Mouse (Mus musculus): ENCODE results near the gene Tet3.
A peak's percentile ranks its signal among the peaks of the same experiment; 100 is the strongest.

Gene Tet3

DNA sequence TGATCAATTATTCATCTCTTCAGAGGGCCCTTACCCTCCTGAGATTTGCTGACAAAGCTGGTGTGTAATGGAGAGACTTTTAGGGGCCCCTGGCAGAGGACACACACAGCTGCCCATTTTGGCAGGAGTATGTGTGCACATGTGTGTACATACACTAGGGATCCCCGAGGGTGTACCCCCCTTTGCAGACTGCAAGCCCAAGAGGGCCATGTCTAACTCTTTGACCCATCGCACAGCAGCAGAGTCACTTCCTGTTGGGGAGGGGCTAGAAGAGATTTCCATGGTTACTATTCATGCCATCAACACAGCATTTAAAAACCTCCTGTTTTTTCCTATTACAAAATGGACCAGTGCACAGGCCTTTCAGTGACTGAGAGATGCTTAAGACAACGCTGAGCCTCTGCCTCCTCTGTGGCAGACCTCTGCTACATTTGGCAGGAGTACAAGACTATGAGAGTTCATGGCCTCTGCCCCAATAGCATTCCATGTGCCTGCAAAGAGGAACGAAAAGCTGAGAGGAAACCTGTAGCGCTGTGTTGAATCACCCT lies 46.0 kb downstream of the Tet3 start:
- no peak for DNase-seq

GRCm38 (mm10) chr6:83412362-83412853 lies 46.5 kb downstream of the Tet3 start:
- DNase-seq, result peak; percentile 48

DNA sequence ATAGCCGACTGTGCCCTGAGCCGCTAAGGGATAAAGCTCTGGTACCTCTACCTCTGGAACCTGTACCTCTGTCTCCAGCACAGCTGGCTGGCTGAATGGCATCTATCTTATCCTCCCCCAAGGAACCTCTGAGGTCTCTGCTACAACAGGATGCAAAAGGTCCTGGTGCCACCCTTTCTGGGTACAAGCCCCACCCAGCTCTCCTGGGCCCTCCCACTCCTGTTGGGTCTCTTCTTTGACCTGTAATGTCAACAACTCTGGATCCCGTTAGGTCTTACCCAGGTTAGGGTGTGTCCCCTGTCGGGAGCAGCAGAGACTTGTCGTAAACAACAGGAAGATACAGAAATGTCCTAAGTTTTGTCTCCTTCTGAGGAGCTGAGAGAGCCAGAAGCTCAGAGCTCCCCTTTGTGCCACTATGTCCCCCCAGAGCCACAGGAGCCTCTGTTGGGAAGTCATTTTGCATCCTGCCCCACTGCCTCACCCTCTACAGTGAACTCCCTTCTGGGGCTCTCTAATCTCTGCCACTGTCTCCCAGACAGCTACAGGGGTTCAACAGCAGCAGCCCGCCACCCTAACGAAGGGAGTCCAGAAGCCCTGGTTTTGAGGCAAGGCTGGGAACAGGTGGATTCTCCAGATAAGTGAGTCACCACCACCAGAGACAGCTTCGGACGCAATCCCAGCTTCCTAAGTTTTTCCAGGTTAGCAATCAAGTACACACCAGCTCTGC lies 47.1 kb downstream of the Tet3 start:
- no peak for DNase-seq

DNA sequence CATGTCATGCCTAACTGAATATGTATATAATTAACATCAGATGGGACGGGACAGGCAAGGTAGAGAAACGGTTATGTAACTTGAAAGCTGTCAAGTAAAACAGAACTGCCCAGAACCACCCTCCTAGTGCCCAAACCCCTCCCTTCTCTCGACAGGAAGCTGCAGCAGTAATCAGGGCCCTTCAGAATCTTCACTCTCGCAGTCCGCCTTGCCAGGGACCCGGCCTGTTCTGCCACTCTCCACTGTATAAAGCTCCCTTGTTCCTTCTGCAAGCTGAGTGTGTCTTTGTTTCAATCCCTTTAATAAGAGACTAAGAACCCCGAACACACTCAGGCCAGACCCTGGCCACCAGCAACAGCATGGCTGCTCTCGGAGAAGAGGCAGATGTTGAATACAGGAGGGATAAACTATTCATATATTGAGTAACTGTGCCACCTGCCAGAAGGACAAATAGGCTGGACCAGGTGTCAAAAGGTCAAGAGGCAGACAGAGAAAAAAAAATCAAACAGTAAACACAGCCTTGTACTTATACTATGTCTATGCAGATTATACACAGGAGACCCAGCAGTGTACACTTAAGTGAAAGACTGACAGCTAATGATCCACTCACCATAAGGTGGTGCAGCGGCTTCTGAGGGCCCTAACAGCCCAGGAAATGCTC lies 48.7 kb downstream of the Tet3 start:
- DNase-seq, result no peak

DNA sequence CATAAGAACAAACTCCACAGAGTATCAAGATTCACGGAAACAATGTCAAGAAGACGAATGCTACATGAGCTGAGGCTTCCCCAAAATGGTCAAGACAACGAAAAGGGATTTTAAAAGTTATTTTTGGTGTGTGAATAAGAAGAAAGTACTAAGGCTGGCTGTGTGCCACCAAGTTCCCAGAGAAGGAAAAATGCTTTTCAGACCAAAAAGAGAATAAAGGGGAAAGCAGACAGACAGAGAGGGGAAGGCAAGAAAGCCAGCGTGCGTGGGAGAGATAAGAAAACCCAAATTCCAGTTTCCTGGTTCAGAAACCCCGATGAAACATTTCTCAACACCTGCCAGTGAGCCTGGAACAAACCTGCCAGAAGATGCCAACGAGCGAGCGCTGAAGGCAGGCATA lies 50.4 kb downstream of the Tet3 start:
- DNase-seq, result no peak

DNA sequence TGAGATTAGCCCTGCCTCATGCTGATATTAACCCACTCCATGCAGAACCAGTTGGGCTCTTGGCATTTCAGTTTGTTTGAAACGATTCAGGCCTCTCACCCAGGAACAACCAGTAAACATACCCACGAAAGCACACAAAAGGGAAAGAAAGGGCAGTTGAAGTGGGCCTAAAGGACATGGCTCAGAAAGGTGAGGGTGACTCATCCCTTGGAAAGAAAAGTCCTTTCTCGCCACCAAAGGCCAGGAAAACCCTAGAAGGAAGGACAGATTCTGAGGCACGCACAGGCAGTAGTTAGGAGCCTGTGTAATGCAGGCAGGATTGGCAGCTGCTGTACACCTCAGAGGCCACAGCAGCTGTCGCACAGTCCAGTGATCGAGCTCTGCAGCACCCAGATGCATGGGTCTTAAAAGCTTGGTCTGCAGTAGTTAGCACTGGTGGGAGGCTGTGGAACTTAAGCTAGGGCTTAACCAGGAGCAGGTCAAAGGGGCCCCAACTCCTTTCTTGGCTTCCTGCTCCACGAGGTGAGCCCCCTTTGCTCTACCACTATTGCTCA lies 53.3 kb downstream of the Tet3 start:
- DNase-seq, result no peak

DNA sequence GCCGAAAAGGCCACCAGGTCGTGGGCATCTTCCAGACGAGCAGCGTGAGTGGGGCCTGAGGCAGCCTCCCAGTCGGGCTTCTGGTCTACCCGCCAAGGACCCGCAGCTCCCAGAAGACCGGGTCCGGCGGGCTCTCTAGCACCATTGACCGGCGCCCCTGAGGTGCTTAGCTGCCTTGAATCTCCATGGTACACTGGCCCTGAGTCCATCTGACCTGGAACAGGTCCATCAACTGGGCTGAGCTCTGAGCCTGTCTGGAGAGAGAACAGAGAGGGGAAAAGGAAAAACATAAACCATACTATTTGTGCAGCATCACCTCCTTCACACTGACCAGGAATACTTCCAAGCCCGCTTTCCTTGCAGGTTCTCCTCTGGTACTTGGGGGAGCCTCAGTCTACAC lies 54.3 kb downstream of the Tet3 start:
- DNase-seq, result no peak

DNA sequence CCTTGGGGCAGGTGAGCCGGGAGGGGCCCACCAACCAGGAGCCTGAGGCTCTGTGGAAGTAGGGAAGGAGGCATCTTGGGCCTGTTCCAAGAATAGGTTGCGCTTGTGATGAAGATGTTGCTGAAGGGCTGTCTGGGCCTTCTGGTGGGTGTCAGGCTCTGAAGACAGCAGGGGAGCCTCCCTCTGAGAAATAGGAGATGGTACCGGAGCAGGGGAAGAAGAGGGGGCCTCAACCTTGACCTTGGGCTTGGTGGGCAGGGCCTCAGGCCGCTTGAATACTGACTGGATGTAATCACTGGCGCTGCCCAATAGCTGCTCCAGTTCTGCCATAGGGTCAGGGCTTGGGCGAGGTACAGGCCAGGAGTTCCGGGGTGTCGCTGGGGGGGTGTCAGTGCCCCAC lies 55.4 kb downstream of the Tet3 start:
- DNase-seq, result no peak

DNA sequence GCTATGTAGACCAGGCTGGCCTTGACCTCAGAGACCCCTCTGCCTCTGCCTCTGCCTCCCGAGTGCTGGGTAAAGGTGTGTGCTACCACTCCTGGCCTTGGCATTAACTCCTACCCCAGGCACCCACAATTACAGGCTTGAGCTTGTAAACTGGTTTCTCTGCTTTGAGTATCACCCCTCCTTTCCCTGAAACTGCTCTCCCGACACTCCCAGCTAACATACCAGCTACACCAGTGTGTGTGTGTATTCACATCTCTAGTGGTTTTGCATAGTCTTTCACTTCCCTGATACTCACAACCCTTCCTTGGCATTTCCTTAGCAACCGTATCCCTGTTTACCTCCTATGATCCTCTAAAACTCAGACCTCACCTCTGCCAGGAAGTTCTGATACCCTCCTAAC lies 59.1 kb downstream of the Tet3 start:
- DNase-seq, result no peak

GRCm38 (mm10) chr6:83397728-83398127 lies 61.2 kb downstream of the Tet3 start:
- no peak for DNase-seq

DNA sequence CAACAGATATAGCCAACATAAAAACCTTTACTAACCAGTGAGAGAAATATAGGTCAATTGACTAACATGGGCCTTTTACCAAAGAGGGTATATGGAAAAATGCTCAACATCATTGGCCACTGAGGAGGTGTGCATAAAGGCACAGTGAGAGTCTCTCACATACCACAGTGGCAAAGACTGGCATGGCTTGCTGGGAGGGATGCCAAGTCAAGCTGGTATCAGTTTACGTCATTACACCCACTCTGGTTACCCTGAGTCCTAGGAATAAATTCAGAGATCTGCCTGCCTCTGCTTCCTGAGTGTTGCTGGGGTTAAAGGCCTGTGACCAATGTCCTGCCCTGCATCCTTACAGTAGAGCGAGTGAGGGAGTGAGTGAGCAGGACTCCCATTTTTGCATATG lies 62.2 kb downstream of the Tet3 start:
- peak in 1 of 2 experiments; percentile 39 for DNase-seq

- no peak for DNase-seq
Observed at GRCm38 (mm10) chr6:83395544-83396229, 63.2 kb downstream of the Tet3 start.

GRCm38 (mm10) chr6:83394122-83394521 lies 64.8 kb downstream of the Tet3 start:
- DNase-seq, result no peak

DNA sequence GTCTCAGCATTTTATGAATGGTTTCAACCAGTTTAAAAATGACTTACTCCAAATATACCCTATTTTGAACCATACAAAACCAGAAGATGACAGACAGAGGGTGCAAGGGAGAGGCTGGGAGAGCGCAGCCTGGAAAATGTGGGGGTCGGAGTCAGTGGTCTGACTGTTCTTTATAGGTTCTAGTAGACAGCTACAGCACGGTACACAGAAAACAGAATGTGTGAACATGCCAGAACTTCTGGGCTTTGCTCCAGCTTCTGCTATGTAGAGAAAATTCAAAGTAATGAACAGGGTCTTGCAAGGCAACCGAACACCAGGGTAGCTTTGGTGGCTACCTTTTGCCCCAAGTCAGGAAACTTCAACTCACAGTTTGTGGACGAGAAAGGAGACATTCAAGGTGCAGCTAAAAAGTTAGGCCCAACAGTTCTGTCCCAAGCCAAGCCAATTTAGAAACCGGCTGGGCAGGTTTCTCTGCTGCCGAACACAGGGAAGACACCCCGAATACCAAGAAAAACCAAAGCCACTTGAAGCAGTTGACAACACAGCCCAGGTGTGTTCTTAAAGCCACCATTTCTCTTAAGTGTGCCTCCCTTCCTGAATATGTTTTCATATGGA lies 66.6 kb downstream of the Tet3 start:
- peak; percentile 54 to 68 for DNase-seq

DNA sequence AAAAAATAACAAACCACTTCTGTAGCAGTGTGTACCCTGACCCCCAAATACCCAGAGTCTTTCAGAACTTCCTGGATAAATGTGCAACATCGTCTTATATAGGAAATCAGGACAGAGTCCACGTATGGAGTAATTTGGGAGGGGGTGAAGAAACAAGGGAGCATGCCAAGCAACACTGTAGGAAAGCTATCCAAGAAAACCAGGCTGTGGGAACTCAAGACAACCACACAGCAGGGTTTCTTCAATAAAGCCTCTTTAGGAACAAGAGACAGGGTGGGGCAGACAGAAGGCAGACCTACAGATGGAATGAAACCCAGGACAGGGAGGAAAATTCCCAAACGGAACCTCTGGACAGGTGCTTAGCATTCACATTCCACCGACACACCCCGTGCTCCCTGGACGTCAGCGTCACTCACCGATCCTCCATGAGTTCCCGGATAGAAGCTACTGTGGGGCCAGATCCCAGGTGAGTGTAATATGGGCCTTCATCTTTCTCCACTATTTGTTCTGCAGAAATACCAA lies 73.3 kb downstream of the Tet3 start:
- DNase-seq, result no peak

- no peak for DNase-seq
Observed at GRCm38 (mm10) chr6:83381510-83382491, 77.1 kb downstream of the Tet3 start.

GRCm38 (mm10) chr6:83373704-83374300 lies 85.1 kb downstream of the Tet3 start:
- DNase-seq, result no peak

- DNase-seq, result no peak
Observed at GRCm38 (mm10) chr6:83371350-83371749, 87.5 kb downstream of the Tet3 start.

GRCm38 (mm10) chr6:83370316-83370965 lies 88.4 kb downstream of the Tet3 start:
- DNase-seq, result peak; percentile 49 to 68

- DNase-seq, result peak; percentile 48 to 50
Observed at GRCm38 (mm10) chr6:83363075-83363474, 95.8 kb downstream of the Tet3 start.
